Mouse (Mus musculus): Measurements from ENCODE around the gene Krt222. TPM values are rescaled to one million over a fixed set of nuclear protein-coding genes. Genes with fewer than 3 reads are reported as not detected.
"Not testable (repeated sequence)": the region's sequence is repeated elsewhere in the genome, so short reads cannot be mapped to it uniquely, and the experiment has no call there.

Gene Krt222
- polyA plus RNA-seq, 1 experiment from 2014 or later = 0.59 TPM

- DNase-seq (ENCODE audit: low spot score) = no peak
- H3K27me3 ChIP-seq (ENCODE audit: insufficient read depth, poor library complexity, severe bottlenecking) = no peaks in the 10 kb centered on the region
- WGBS = 80% methylated on average over 4 of the region's 4 CpGs
Measured at GRCm38 (mm10) chr11:99256213-99256612, 12.3 kb upstream of the Krt222 start.

GRCm38 (mm10) chr11:99255316-99255715, 11.4 kb upstream of the Krt222 start:
- WGBS = 95% methylated on average over 8 of the region's 8 CpGs
- DNase-seq (ENCODE audit: low spot score) = no peak
- no peaks in the 10 kb centered on the region for H3K27me3 ChIP-seq (ENCODE audit: insufficient read depth, poor library complexity, severe bottlenecking)
- H3K27ac ChIP-seq = no peak overlapping the region
- no peak overlapping the region for H3K4me3 ChIP-seq
- no peaks in the 10 kb centered on the region for H3K36me3 ChIP-seq
- H3K4me1 ChIP-seq (replicated peaks) = 0 out of 2 replicates have a peak, but pooled peaks cover 6% of the 10 kb centered on the region
- no peaks in the 10 kb centered on the region for H3K9me3 ChIP-seq

More at GRCm38 (mm10) chr11:99256213-99256612, 12.3 kb upstream of the Krt222 start:
- 0 out of 2 replicates have a peak, but pooled peaks cover 5% of the 10 kb centered on the region for H3K4me1 ChIP-seq (replicated peaks)
- no peaks in the 10 kb centered on the region for H3K9me3 ChIP-seq
- H3K27ac ChIP-seq = no peak overlapping the region
- H3K4me3 ChIP-seq = no peak overlapping the region
- no peaks in the 10 kb centered on the region for H3K36me3 ChIP-seq

GRCm38 (mm10) chr11:99253893-99254292, 10.0 kb upstream of the Krt222 start:
- WGBS = 56% methylated on average over 2 of the region's 2 CpGs
- DNase-seq (ENCODE audit: low spot score) = no peak

GRCm38 (mm10) chr11:99252671-99253070, 8.8 kb upstream of the Krt222 start:
- DNase-seq (ENCODE audit: low spot score) = no peak
- Histone ChIP-seq H3K9me3 (no peaks in the 10 kb centered on the region), H3K4me3 (no peak overlapping the region), H3K27me3 (ENCODE audit: insufficient read depth, poor library complexity, severe bottlenecking) (no peaks in the 10 kb centered on the region), H3K27ac (no peak overlapping the region), H3K4me1 (replicated peaks) (0 out of 2 replicates have a peak, but pooled peaks cover 8% of the 10 kb centered on the region), H3K36me3 (no peaks in the 10 kb centered on the region)
- 72% methylated on average over 8 of the region's 8 CpGs for WGBS

More at GRCm38 (mm10) chr11:99253893-99254292, 10.0 kb upstream of the Krt222 start:
- Histone ChIP-seq H3K4me1 (replicated peaks) (0 out of 2 replicates have a peak, but pooled peaks cover 8% of the 10 kb centered on the region), H3K4me3 (no peak overlapping the region), H3K9me3 (no peaks in the 10 kb centered on the region), H3K36me3 (no peaks in the 10 kb centered on the region), H3K27ac (no peak overlapping the region), H3K27me3 (ENCODE audit: insufficient read depth, poor library complexity, severe bottlenecking) (no peaks in the 10 kb centered on the region)

- H3K4me1 ChIP-seq (replicated peaks) = 0 out of 2 replicates have a peak, but pooled peaks cover 8% of the 10 kb centered on the region
- H3K36me3 ChIP-seq = no peaks in the 10 kb centered on the region
- H3K9me3 ChIP-seq = no peaks in the 10 kb centered on the region
- H3K4me3 ChIP-seq = no peak overlapping the region
- H3K27me3 ChIP-seq (ENCODE audit: insufficient read depth, poor library complexity, severe bottlenecking) = no peaks in the 10 kb centered on the region
- no peak overlapping the region for H3K27ac ChIP-seq
- WGBS = 79% methylated on average over 3 of the region's 3 CpGs
- DNase-seq (ENCODE audit: low spot score) = no peak
Measured at GRCm38 (mm10) chr11:99250666-99251065, 6.8 kb upstream of the Krt222 start.

- no peaks in the 10 kb centered on the region for H3K27me3 ChIP-seq (ENCODE audit: insufficient read depth, poor library complexity, severe bottlenecking)
- 72% methylated on average over 5 of the region's 5 CpGs for WGBS
- H3K9me3 ChIP-seq = no peaks in the 10 kb centered on the region
- H3K36me3 ChIP-seq = no peaks in the 10 kb centered on the region
- 0 out of 2 replicates have a peak, but pooled peaks cover 8% of the 10 kb centered on the region for H3K4me1 ChIP-seq (replicated peaks)
- no peak overlapping the region for H3K27ac ChIP-seq
- no peak overlapping the region for H3K4me3 ChIP-seq
- no peak for DNase-seq (ENCODE audit: low spot score)
Measured at GRCm38 (mm10) chr11:99250241-99250640, 6.4 kb upstream of the Krt222 start.

- peak; percentile 15 for DNase-seq (ENCODE audit: low spot score)
- WGBS = 61% methylated on average over 4 of the region's 4 CpGs
- H3K36me3 ChIP-seq = no peaks in the 10 kb centered on the region
- no peak overlapping the region for H3K4me3 ChIP-seq
- H3K27ac ChIP-seq = no peak overlapping the region
- no peaks in the 10 kb centered on the region for H3K9me3 ChIP-seq
- no peaks in the 10 kb centered on the region for H3K27me3 ChIP-seq (ENCODE audit: insufficient read depth, poor library complexity, severe bottlenecking)
- H3K4me1 ChIP-seq (replicated peaks) = peaks cover 10% of the 10 kb centered on the region
Measured at GRCm38 (mm10) chr11:99249115-99249514, 5.2 kb upstream of the Krt222 start.

- no peak for DNase-seq (ENCODE audit: low spot score)
- Histone ChIP-seq H3K27ac (no peak overlapping the region), H3K27me3 (ENCODE audit: insufficient read depth, poor library complexity, severe bottlenecking) (no peaks in the 10 kb centered on the region), H3K4me3 (no peak overlapping the region), H3K9me3 (no peaks in the 10 kb centered on the region), H3K4me1 (replicated peaks) (peaks cover 14% of the 10 kb centered on the region), H3K36me3 (no peaks in the 10 kb centered on the region)
- 94% methylated on average over 4 of the region's 4 CpGs for WGBS
Measured at GRCm38 (mm10) chr11:99247916-99248315, 4.0 kb upstream of the Krt222 start.

GRCm38 (mm10) chr11:99244519-99244918, 634 bp upstream of the Krt222 start:
- not testable (repeated sequence) for H3K36me3 ChIP-seq; H3K27me3 ChIP-seq (ENCODE audit: insufficient read depth, poor library complexity, severe bottlenecking); H3K4me1 ChIP-seq (replicated peaks); H3K27ac ChIP-seq; H3K9me3 ChIP-seq; H3K4me3 ChIP-seq; DNase-seq (ENCODE audit: low spot score)
- WGBS = 42% methylated on average over 3 of the region's 3 CpGs

- WGBS = 76% methylated on average over 3 of the region's 3 CpGs
- 0 out of 2 replicates have a peak overlapping the region, but pooled peaks have one; percentile 35 for H3K27ac ChIP-seq
- no peaks in the 10 kb centered on the region for H3K36me3 ChIP-seq
- H3K9me3 ChIP-seq = no peaks in the 10 kb centered on the region
- H3K4me1 ChIP-seq (replicated peaks) = peaks cover 11% of the 10 kb centered on the region
- DNase-seq (ENCODE audit: low spot score) = no peak
- no peaks in the 10 kb centered on the region for H3K27me3 ChIP-seq (ENCODE audit: insufficient read depth, poor library complexity, severe bottlenecking)
- H3K4me3 ChIP-seq = peak overlapping the region; percentile 41
Measured at GRCm38 (mm10) chr11:99243200-99243819, 575 bp downstream of the Krt222 start.

GRCm38 (mm10) chr11:99242056-99242455, 1.8 kb downstream of the Krt222 start:
- Histone ChIP-seq H3K27ac (no peak overlapping the region), H3K4me1 (replicated peaks) (peaks cover 11% of the 10 kb centered on the region), H3K27me3 (ENCODE audit: insufficient read depth, poor library complexity, severe bottlenecking) (no peaks in the 10 kb centered on the region), H3K9me3 (no peaks in the 10 kb centered on the region), H3K4me3 (no peak overlapping the region), H3K36me3 (no peaks in the 10 kb centered on the region)
- DNase-seq (ENCODE audit: low spot score) = no peak
- 76% methylated on average over 5 of the region's 5 CpGs for WGBS

GRCm38 (mm10) chr11:99238468-99238867, 5.4 kb downstream of the Krt222 start:
- Histone ChIP-seq H3K27ac (no peak overlapping the region), H3K4me3 (no peak overlapping the region), H3K27me3 (ENCODE audit: insufficient read depth, poor library complexity, severe bottlenecking) (no peaks in the 10 kb centered on the region), H3K4me1 (replicated peaks) (peaks cover 3% of the 10 kb centered on the region; the same call in 1 of the 2 replicates), H3K36me3 (no peaks in the 10 kb centered on the region), H3K9me3 (no peaks in the 10 kb centered on the region)
- WGBS = 68% methylated on average over 14 of the region's 14 CpGs
- DNase-seq (ENCODE audit: low spot score) = no peak

GRCm38 (mm10) chr11:99231049-99231816, 12.7 kb downstream of the Krt222 start:
- no peaks in the 10 kb centered on the region for H3K9me3 ChIP-seq
- no peak for DNase-seq (ENCODE audit: low spot score)
- WGBS = 32% methylated on average over 15 of the region's 15 CpGs
- H3K4me1 ChIP-seq (replicated peaks) = peaks cover 25% of the 10 kb centered on the region
- no peaks in the 10 kb centered on the region for H3K27me3 ChIP-seq (ENCODE audit: insufficient read depth, poor library complexity, severe bottlenecking)
- peak overlapping the region; percentile 100 for H3K27ac ChIP-seq
- H3K36me3 ChIP-seq = peaks cover 19% of the 10 kb centered on the region
- H3K4me3 ChIP-seq = peak overlapping the region; percentile 97
